Mouse (Mus musculus) left cerebral cortex, adult 6 months (tissue): ENCODE results near the gene 2310050C09Rik. TPM values are rescaled to one million over a fixed set of nuclear protein-coding genes. Genes with fewer than 3 reads are reported as not detected.

Experiments used
- long read RNA-seq, 2 experiments: library from polyadenylated mRNA; unstranded; transcript quantifications; one replicate each; pipeline ENCODE4 v2.0.0; 2019 to 2020
- polyA plus RNA-seq: library from polyadenylated mRNA; unstranded; fragments of <200 nt; fragmentation: Nextera tagmentation; gene quantifications from 2 replicates; pipeline ENCODE4 v1.2.3, GENCODE M21; 2021

2310050C09Rik gene
- polyA plus RNA-seq: not detected in 2 replicates
- long read RNA-seq, experiment 1: 0 reads
- long read RNA-seq, experiment 2: 0 reads

DNA sequence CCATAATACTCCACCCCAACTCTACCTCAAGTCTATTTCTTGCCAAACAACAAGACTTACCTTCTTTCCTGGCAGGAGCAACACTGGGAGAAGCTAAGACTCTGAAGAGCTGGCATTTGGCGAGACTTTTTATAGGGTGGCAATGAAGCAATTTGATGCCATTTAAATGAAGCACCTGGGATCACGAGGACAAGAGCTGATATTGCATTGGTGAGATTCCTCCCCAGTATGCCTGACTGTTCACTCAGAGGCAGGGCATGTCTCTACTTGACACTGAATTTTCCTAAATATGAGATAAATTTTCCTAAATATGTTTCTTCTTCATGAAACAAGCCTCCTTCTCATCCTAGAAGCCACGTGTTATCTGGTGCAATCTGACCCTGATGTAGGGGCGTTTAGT is at the start of gene 2310050C09Rik:
TSS of gene 2310050C09Rik (minus strand) at position 101 of the 400 bp plus-strand sequence.

DNA sequence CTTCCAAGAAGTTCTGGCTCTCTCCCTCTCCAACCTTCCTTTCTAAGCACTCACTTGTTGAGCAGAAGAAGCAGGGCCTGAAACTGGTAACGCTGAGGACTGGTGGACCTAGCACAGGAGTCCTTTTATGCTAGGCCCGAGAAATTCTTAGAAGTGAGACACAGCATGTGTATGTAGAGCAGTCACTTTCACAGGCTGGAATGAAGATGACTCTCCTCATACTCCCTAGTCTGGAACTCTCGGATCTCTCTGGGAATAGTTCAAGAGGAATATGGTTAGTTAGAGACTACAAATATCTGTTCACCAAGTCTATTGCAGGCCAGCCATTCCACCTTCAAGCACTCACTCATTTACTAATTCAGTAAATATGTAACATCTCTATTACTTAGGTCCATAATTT is 18.8 kb downstream of the 2310050C09Rik start, which contains the start of gene Lce1l:
TSS of gene Lce1l (minus strand) at position 101 of the 400 bp plus-strand sequence.

DNA sequence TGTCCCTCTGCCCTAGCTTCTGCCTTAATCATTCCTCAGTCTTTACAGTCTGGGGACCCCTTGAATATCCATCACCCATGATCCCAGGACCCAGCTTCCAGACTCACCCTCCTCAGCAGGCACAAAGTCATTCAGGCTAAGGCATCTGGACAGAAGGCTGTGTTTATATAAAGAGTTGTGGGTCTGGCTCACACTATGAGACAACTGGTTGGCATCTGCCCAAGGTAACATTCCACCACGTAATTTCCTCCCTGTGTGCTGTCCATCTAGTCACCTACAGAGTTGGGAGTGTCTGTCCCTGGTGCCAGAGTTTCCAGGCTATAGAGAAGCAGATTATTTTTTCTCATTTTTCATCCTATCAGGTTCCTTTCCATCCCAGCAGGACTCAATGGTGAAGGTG is 42.9 kb downstream of the 2310050C09Rik start, which contains the start of gene Kprp:
TSS of gene Kprp (minus strand) at position 140 of the 400 bp plus-strand sequence.

Other genes with a start within 250 kb of the 2310050C09Rik start
- gene Lce6a, start 248.6 kb downstream of the 2310050C09Rik start, polyA plus RNA-seq: not detected in 2 replicates
- not detected in 2 replicates for gene Lce1a1, start 221.9 kb downstream of the 2310050C09Rik start, polyA plus RNA-seq
- not detected in 2 replicates for gene Lce1b, start 213.3 kb downstream of the 2310050C09Rik start, polyA plus RNA-seq
- gene Lce1a2, start 199.9 kb downstream of the 2310050C09Rik start, polyA plus RNA-seq: not detected in 2 replicates
- not detected in 2 replicates for gene Lce1c, start 191.0 kb downstream of the 2310050C09Rik start, polyA plus RNA-seq
- not detected in 2 replicates for gene Lce1d, start 183.0 kb downstream of the 2310050C09Rik start, polyA plus RNA-seq
- not detected in 2 replicates for gene Lce1e, start 161.1 kb downstream of the 2310050C09Rik start, polyA plus RNA-seq
- not detected in 2 replicates for gene Lce1f, start 149.9 kb downstream of the 2310050C09Rik start, polyA plus RNA-seq
- not detected in 2 replicates for gene Gm38119, start 131.1 kb downstream of the 2310050C09Rik start, polyA plus RNA-seq
- gene Lce1g, start 117.9 kb downstream of the 2310050C09Rik start, polyA plus RNA-seq: not detected in 2 replicates
- not detected in 2 replicates for gene Lce1h, start 105.2 kb downstream of the 2310050C09Rik start, polyA plus RNA-seq
- gene Lce1i, start 91.3 kb downstream of the 2310050C09Rik start, polyA plus RNA-seq: not detected in 2 replicates
- not detected in 2 replicates for gene Lce1j, start 79.7 kb downstream of the 2310050C09Rik start, polyA plus RNA-seq
- gene Lce1k, start 62.3 kb downstream of the 2310050C09Rik start, polyA plus RNA-seq: not detected in 2 replicates
- not detected in 2 replicates for gene Kprp, start 43.0 kb downstream of the 2310050C09Rik start, polyA plus RNA-seq
- gene Lce1l, start 18.9 kb downstream of the 2310050C09Rik start, polyA plus RNA-seq: not detected in 2 replicates
- gene Lce3a, start 56.0 kb upstream of the 2310050C09Rik start, polyA plus RNA-seq: not detected in 2 replicates
- not detected in 2 replicates for gene Lce3b, start 62.8 kb upstream of the 2310050C09Rik start, polyA plus RNA-seq
- not detected in 2 replicates for gene Lce3c, start 74.3 kb upstream of the 2310050C09Rik start, polyA plus RNA-seq
- gene Lce3d, start 87.2 kb upstream of the 2310050C09Rik start, polyA plus RNA-seq: not detected in 2 replicates
- not detected in 2 replicates for gene Lce3e, start 96.8 kb upstream of the 2310050C09Rik start, polyA plus RNA-seq
- gene Lce3f, start 122.0 kb upstream of the 2310050C09Rik start, polyA plus RNA-seq: not detected in 2 replicates
- gene Crct1, start 145.5 kb upstream of the 2310050C09Rik start, polyA plus RNA-seq: not detected in 2 replicates
- not detected in 2 replicates for gene Lce1m, start 148.8 kb upstream of the 2310050C09Rik start, polyA plus RNA-seq
- gene Gm4858, start 198.6 kb upstream of the 2310050C09Rik start, polyA plus RNA-seq: not detected in 2 replicates